Mouse (Mus musculus): ENCODE measurements around the gene Unc13b. TPM values are rescaled to one million over a fixed set of nuclear protein-coding genes. Genes with fewer than 3 reads are reported as not detected.

Gene Unc13b
- polyA plus RNA-seq (2015; fragmentation: Nextera tagmentation; extraction: Ambion mirVana), result 1.5 TPM in 2 replicates

GRCm38 (mm10) chr4:43058753-43059654, at the start of gene Unc13b:
Gene Unc13b (plus strand): TSS chr4:43058953.
- Histone ChIP-seq H3K9me3 (ENCODE audit: control insufficient read depth) (no peaks in the 10 kb centered on the region), H3K4me2 (replicated peaks; ENCODE audit: low read depth) (peak within 1 kb of the TSS; percentile 88), H3K4me3 (ENCODE audit: low read depth, low read length) (peak within 1 kb of the TSS; percentile 76), H3K4me1 (replicated peaks; ENCODE audit: control insufficient read depth, insufficient read depth, low read length) (no peaks in the 10 kb centered on the region), H3K9ac (ENCODE audit: low read depth, low read length) (peak within 1 kb of the TSS; percentile 73), H3K27me3 (replicated peaks; ENCODE audit: control insufficient read depth, insufficient read depth, low read length) (no peaks in the 10 kb centered on the region), H3K27ac (ENCODE audit: low read depth, low read length) (peak within 1 kb of the TSS; percentile 63; the same call in 1 of the 2 replicates), H3K36me3 (ENCODE audit: control insufficient read depth, insufficient read depth) (no peaks in the 10 kb centered on the region)
- 1% methylated on average over 70 of the region's 90 CpGs for WGBS
- TF ChIP-seq CTCF (IDR thresholded peaks at IDR 0.05; ENCODE audit: low read depth), result no peak
- peak; percentile 96 for ATAC-seq

GRCm38 (mm10) chr4:43010161-43011038, 48.4 kb upstream of the Unc13b start, which contains the start of gene Fancg:
Gene Fancg (minus strand): TSS chr4:43010506.
- WGBS, result under 1% methylated on average over 37 of the region's 37 CpGs
- Histone ChIP-seq H3K4me3 (ENCODE audit: low read depth, low read length) (peak within 1 kb of the TSS; percentile 73), H3K9me3 (ENCODE audit: control insufficient read depth) (no peaks in the 10 kb centered on the region), H3K4me1 (replicated peaks; ENCODE audit: control insufficient read depth, insufficient read depth, low read length) (peaks cover 4% of the 10 kb centered on the region; the same call in 1 of the 2 replicates), H3K27me3 (replicated peaks; ENCODE audit: control insufficient read depth, insufficient read depth, low read length) (no peaks in the 10 kb centered on the region), H3K27ac (ENCODE audit: low read depth, low read length) (no peak within 1 kb of the TSS), H3K36me3 (ENCODE audit: control insufficient read depth, insufficient read depth) (peaks cover 7% of the 10 kb centered on the region; the same call in 1 of the 2 replicates), H3K9ac (ENCODE audit: low read depth, low read length) (peak within 1 kb of the TSS; percentile 58), H3K4me2 (replicated peaks; ENCODE audit: low read depth) (peak within 1 kb of the TSS; percentile 85)
- ATAC-seq, result peak; percentile 80
- no peak for TF ChIP-seq CTCF (IDR thresholded peaks at IDR 0.05; ENCODE audit: low read depth)

GRCm38 (mm10) chr4:43012091-43012490, 46.7 kb upstream of the Unc13b start:
- no peak for TF ChIP-seq CTCF (IDR thresholded peaks at IDR 0.05; ENCODE audit: low read depth)
- H3K36me3 ChIP-seq (ENCODE audit: control insufficient read depth, insufficient read depth), result no peaks in the 10 kb centered on the region
- no peaks in the 10 kb centered on the region for H3K9me3 ChIP-seq (ENCODE audit: control insufficient read depth)
- H3K4me2 ChIP-seq (replicated peaks; ENCODE audit: low read depth), result no peak overlapping the region
- H3K9ac ChIP-seq (ENCODE audit: low read depth, low read length), result no peak overlapping the region
- WGBS, result 92% methylated on average over 1 of the region's 1 CpGs
- no peak for ATAC-seq
- H3K27ac ChIP-seq (ENCODE audit: low read depth, low read length), result no peak overlapping the region
- no peaks in the 10 kb centered on the region for H3K27me3 ChIP-seq (replicated peaks; ENCODE audit: control insufficient read depth, insufficient read depth, low read length)
- H3K4me3 ChIP-seq (ENCODE audit: low read depth, low read length), result no peak overlapping the region
- H3K4me1 ChIP-seq (replicated peaks; ENCODE audit: control insufficient read depth, insufficient read depth, low read length), result peaks cover 4% of the 10 kb centered on the region; the same call in 1 of the 2 replicates

- ATAC-seq, result no peak
- Histone ChIP-seq H3K9me3 (ENCODE audit: control insufficient read depth) (no peaks in the 10 kb centered on the region), H3K4me1 (replicated peaks; ENCODE audit: control insufficient read depth, insufficient read depth, low read length) (no peaks in the 10 kb centered on the region), H3K4me3 (ENCODE audit: low read depth, low read length) (no peak overlapping the region), H3K27ac (ENCODE audit: low read depth, low read length) (no peak overlapping the region), H3K4me2 (replicated peaks; ENCODE audit: low read depth) (no peak overlapping the region), H3K9ac (ENCODE audit: low read depth, low read length) (no peak overlapping the region), H3K27me3 (replicated peaks; ENCODE audit: control insufficient read depth, insufficient read depth, low read length) (no peaks in the 10 kb centered on the region), H3K36me3 (ENCODE audit: control insufficient read depth, insufficient read depth) (peaks cover 54% of the 10 kb centered on the region)
- no peak for TF ChIP-seq CTCF (IDR thresholded peaks at IDR 0.05; ENCODE audit: low read depth)
- WGBS, result 92% methylated on average over 4 of the region's 4 CpGs
These were observed 40.6 kb upstream of the Unc13b start for GRCm38 (mm10) chr4:43018156-43018555.

- no peak for ATAC-seq
- no peak for TF ChIP-seq CTCF (IDR thresholded peaks at IDR 0.05; ENCODE audit: low read depth)
- Histone ChIP-seq H3K4me3 (ENCODE audit: low read depth, low read length) (no peak overlapping the region), H3K4me2 (replicated peaks; ENCODE audit: low read depth) (no peak overlapping the region), H3K27me3 (replicated peaks; ENCODE audit: control insufficient read depth, insufficient read depth, low read length) (no peaks in the 10 kb centered on the region), H3K9ac (ENCODE audit: low read depth, low read length) (no peak overlapping the region), H3K36me3 (ENCODE audit: control insufficient read depth, insufficient read depth) (peaks cover 59% of the 10 kb centered on the region), H3K9me3 (ENCODE audit: control insufficient read depth) (no peaks in the 10 kb centered on the region), H3K4me1 (replicated peaks; ENCODE audit: control insufficient read depth, insufficient read depth, low read length) (no peaks in the 10 kb centered on the region), H3K27ac (ENCODE audit: low read depth, low read length) (no peak overlapping the region)
- WGBS, result 91% methylated on average over 10 of the region's 10 CpGs
These were observed 39.6 kb upstream of the Unc13b start for GRCm38 (mm10) chr4:43019176-43019575.

Data from intestine, postnatal 0 days (tissue).